Mouse (Mus musculus): Measurements from ENCODE around the gene Pusl1. TPM values are rescaled to one million over a fixed set of nuclear protein-coding genes. Genes with fewer than 3 reads are reported as not detected.

Pusl1 gene
- total RNA-seq (2015) (18.7 and 22.5 TPM in 2 replicates), total RNA-seq (2017) (19.3 and 33.7 TPM in 2 replicates)

- peak; percentile 59 for ATAC-seq (replicated peaks; ENCODE audit: poor library complexity)
Observed at GRCm38 (mm10) chr4:155891551-155892001, at the start of gene Pusl1, which contains the start of gene Acap3. Gene Pusl1 (minus strand): TSS chr4:155891781. Gene Acap3 (plus strand): TSS chr4:155891822.

- ATAC-seq (replicated peaks; ENCODE audit: poor library complexity), result no peak
Observed at GRCm38 (mm10) chr4:155932031-155932430, 40.5 kb upstream of the Pusl1 start.

GRCm38 (mm10) chr4:155908751-155909150 is 17.2 kb upstream of the Pusl1 start:
- ATAC-seq (replicated peaks; ENCODE audit: poor library complexity), result no peak

DNA sequence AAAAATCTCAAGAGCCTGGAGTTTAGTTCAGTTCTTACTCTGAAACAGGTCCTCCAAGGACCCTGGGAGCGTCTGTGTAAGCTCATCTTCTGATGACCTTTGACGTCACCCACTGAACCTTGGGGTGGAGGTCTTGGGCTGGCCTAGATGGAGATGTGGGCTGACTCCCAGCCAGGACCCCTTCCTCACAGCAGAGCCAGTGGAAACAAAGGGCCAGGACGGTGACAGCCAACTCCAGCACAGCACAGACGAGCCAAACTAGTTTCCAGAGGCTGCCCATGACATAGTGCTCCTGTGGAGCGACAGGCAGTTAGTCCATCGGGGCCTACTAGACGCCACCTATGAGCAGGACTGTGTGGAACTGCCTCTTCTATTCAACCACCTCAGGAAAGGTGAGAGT is 16.7 kb upstream of the Pusl1 start:
- no peak for ATAC-seq (replicated peaks; ENCODE audit: poor library complexity)

DNA sequence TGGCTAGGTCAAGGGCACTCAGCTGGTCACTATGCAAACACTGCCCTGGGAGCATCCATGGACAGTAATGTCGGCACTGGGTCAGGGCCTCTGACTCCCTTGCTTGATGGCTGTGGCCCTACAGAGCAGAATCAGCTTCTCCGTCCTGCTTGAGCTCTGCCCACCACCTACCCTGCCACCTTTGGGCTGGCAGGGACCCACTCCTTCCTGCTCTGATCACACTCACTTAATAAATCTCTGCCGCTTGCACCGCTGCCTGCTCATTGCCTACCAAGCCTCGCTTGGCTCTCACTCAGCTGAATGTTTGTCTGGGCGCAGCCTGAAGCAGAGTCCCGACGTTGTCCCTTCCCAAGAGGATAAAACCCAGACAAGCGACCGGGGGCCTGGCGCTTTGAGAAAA is 15.4 kb upstream of the Pusl1 start:
- no peak for ATAC-seq (replicated peaks; ENCODE audit: poor library complexity)

DNA sequence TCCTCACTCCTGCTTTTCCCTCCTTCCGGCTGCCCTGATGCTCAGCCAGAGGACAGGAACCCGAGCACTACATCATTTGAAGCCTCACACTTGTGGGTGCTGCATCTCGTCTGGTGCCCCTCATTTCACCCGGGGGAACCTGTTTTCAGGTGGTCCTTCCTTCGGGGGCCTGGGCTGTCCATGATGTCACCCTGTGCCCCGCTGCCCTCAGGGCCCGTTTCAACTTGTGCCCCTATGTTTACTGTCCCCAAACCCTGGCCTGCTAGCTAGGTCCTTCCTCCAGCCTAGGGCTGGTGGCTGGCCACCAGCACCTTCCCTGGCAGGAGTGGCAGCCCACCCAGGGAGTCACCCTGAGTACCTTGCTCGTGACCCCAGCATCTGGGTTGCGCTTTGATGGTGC is 14.5 kb upstream of the Pusl1 start:
- no peak for ATAC-seq (replicated peaks; ENCODE audit: poor library complexity)

- no peak for ATAC-seq (replicated peaks; ENCODE audit: poor library complexity)
Observed at GRCm38 (mm10) chr4:155905634-155906033, 14.1 kb upstream of the Pusl1 start.

DNA sequence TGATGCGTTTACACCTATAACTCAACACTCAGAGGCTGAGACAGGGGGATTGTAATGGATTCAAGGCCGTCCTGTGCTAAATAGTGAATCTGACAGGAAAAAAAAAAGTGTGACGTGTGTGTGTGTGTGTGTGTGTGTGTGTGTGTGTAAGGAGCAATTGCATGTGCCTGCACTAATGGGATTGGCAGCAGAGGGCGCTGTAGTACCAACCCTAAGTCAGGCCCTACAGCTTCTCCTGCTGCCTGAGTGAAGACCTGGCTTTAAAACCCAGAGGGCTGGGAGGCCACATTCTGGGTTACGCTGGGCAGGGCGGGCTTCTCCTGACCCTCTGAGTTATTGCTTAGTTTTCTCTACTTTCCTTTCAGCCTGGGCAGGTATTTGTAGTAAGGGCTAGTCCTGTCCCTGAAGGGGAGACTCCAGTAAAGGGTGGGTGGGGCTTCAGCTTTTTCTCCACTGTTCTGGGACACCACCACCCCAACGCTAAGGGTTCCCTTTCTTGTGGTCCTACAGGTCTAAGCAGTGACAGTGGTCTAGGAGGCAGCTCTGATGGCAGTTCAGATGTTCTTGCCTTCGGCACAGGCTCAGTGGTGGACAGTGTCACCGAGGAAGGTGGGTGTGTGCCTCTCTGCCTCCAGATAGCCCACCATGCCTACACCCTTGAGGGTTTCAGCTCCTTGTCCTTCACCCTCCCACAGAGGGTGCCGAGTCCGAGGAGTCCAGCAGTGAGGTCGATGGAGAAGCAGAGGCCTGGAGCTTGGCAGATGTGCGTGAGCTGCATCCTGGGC is 12.9 kb upstream of the Pusl1 start:
- peak; percentile 59 for ATAC-seq (replicated peaks; ENCODE audit: poor library complexity)

DNA sequence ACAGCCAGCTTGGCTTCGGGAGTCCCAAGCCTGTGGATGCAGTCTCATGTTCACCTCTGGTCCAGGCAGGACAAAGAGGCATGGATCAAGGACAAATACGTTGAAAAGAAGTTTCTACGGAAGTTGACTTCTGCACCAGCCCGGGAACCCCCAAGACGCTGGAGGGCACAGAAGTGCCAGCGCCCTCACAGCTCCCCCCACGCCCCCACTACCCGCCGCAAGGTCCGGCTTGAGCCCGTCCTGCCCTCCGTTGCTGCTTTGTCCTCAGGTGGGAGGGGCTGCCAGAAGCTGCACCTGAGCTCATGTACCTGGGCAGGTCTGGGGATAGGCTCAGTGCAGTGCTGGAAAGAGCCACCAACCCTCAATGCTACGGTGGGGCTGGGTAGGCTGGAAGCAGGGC is 11.7 kb upstream of the Pusl1 start:
- ATAC-seq (replicated peaks; ENCODE audit: poor library complexity), result no peak

DNA sequence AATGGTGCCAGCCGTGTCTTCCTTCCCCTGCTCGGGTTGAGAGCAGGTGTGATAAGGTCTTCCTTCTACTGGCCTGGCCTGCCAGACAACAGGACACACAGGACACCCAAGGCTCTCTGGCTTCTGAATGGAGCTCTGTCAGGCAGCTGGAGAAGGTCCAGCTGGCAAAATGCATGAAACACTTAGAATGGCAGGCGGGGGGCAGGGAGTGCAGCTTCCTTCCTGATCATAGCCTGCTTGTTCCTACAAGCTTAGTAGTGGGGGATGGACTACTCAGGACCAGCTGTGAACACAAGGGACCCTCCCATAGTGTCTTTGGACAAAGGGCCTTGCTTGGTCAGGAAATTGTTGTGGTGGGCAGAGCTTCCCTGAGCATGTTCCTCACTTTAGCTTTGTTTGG is 9.6 kb upstream of the Pusl1 start:
- ATAC-seq (replicated peaks; ENCODE audit: poor library complexity), result no peak

DNA sequence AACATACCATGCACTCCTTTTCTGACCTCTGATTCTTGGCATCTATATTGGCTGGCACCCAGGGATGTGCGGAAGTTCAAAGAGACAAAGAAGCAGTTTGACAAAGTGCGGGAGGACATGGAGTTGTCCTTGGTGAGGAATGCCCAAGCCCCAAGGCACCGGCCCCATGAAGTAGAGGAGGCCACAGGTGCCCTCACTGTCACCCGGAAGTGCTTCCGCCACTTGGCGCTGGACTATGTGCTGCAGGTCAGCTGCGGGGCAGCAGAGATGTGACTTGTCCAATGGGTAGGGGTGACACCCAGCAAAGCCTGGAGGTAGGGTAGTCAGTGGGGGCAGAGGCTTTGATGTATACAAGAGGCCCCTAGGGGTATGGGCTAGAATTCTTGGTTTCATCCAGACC is 7.8 kb upstream of the Pusl1 start:
- no peak for ATAC-seq (replicated peaks; ENCODE audit: poor library complexity)

DNA sequence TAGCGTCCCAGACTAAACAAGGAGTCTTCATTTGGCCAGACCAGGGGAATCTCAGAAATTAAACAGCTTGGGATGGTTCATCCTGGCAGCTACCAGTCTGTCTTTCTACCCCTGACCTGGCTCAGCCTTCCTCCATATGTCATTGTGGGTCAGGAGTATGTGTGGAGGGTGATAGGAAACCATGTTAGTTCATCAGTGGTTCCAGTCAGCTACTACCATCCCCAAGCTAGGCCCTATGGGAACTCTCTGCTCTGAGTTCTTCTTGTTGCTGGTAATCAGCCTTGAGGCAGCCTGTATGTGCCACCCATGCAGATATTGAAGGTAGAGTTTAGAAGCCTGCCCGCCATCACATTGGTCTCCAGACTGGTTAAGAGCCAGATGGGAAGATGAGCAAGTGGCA is 6.7 kb upstream of the Pusl1 start:
- ATAC-seq (replicated peaks; ENCODE audit: poor library complexity), result no peak

GRCm38 (mm10) chr4:155896461-155896860 is 4.9 kb upstream of the Pusl1 start:
- ATAC-seq (replicated peaks; ENCODE audit: poor library complexity), result no peak

DNA sequence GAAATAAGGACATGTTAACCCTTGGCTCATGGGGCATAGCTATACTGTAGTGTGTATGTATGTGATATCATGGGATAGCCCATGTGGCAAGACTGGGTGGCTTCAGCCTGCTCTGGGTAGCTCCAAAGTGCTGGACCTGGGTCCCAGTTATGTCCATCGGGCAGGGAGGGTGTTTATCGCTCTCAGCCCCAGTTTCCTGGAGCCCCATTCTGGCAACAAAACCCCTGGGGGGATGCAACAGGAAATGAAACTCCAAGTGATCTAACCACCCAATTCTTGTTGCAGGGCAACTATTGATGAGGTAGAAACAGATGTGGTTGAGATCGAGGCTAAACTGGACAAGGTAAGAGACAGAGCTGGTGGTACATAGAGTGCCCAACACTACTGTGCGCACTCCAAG is 4.2 kb upstream of the Pusl1 start:
- no peak for ATAC-seq (replicated peaks; ENCODE audit: poor library complexity)

DNA sequence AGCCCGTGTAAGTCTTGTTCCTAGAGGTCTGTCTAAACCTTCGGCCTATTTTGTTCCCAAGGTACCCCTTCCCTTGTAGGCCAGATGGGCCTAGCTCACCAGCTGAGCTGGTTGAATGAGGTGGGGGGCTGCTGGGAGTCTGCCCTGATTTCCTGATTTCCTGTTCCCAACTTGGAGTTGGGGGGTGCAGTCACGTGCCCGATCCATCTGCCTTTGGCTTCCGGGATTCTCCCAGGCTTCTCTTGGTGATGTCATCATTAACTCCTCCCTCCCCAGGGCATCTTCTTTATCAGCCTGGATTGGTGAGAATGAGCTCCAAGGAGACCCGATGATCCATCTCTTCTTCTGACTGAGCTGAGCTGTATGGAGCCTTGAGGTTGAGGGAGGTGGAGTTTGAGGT is 3.6 kb upstream of the Pusl1 start:
- no peak for ATAC-seq (replicated peaks; ENCODE audit: poor library complexity)

DNA sequence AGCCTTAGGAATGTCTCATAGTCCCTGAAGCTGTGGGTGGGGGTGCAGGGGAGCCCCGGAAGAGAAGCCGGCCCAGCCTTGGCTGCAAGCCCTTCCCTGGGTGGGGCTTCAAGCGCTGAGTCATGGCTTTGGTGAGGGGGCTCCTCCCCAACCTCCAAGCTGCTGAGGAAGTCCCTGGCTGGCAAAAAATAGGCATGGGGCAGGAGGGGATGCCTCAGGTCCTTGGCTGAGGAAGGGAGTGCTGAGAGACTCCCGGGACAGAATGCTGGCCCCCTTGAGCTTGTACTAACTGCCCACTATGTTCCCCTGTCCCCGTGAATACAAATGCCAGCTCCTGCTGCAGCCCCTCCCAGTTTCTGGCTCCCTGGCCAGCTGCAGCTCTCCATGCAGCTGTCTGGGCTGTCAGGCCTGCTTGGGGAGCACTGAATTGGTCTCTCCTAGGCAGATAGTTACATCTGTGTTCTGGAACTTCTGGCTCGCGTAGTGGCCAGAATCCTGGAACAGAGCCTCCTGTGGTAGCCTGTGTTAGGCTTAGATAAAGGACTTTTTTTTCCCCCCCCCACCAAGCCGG is 2.8 kb upstream of the Pusl1 start:
- peak; percentile 46 for ATAC-seq (replicated peaks; ENCODE audit: poor library complexity)

DNA sequence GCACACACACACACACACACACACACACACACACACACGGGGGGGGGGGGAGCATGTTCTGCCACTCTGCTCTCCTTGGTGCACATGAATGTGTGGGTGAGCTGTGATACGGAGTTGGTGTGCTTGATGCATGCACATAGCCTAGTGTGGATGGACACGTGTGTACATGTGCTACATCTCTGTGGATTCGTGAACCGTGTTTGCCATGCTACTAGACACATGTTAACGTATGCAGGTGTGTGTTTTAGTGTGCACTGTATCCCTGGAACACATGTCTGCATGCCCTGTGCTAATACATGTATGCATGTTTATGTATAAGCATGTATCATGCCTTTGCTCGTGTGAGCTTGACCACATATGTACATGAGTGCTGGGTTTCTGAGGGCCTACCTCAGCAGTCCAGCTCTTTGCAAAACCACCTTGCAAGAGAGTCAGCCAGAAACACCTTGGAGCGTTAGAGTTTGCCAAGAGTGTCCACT is 1.7 kb upstream of the Pusl1 start:
- ATAC-seq (replicated peaks; ENCODE audit: poor library complexity), result no peak

GRCm38 (mm10) chr4:155892438-155893211 is 1.0 kb upstream of the Pusl1 start:
- peak; percentile 16 for ATAC-seq (replicated peaks; ENCODE audit: poor library complexity)

DNA sequence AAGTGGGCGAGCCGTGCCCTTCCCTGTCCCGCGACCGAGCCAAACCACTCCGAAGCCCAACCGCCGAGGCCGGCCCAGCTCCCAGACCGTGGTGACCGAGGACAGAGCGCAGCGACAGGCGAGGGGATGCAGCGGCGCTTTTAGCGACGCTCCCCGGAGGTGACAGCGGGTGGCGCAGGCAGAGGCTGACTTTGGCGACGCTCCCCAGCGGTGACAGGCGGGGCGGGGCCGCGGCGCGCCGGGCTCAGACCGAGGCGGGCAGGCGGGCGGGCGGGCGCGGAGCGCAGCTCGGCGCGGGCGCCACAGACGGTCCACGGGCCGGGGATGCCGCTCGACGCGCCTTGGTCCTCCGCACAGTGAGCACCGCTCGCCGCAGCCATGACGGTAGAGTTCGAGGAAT is 436 bp upstream of the Pusl1 start:
- ATAC-seq (replicated peaks; ENCODE audit: poor library complexity), result peak; percentile 59

DNA sequence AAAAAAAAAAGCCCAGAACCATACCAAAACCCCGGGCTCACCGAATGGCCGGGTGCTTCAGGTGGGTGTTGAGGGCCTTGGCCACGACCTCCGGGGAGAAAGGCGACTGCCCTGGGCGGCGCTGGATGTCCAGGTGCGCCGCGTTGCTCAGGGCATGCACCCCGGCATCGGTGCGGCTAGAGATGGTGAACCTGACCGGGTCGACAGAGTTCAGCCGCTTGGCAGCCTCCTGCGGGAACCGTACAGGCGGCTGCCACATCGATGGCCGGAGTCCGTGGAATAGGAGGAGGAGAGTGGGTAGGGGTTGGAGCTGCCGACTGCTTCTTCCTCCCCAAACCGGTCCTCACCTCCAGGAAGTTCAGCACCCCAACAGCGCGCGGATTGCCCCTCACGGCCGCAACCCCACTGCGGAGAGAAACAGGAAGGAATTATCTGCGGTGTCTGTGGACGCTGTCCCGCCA is 540 bp downstream of the Pusl1 start:
- ATAC-seq (replicated peaks; ENCODE audit: poor library complexity), result peak; percentile 7

GRCm38 (mm10) chr4:155889316-155889715 is 2.3 kb downstream of the Pusl1 start:
- no peak for ATAC-seq (replicated peaks; ENCODE audit: poor library complexity)

DNA sequence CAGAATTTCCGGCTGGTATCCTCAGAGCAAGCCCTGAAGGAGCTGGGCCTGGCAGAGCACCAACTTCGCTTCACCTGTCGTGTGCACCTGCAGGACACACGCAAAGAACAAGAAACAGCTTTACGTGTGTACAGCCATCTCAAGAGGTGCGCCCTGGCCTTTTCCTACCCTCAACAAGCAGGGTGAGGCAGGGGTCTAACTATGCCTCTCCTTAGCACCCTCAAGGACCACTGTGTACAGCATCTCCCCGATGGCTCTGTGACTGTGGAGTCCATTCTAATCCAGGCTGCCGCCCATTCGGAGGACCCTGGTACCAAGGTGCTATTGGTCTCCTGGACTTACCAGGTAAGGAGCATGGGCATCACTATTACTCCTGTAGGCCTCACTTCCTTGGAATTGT is 3.4 kb downstream of the Pusl1 start:
- no peak for ATAC-seq (replicated peaks; ENCODE audit: poor library complexity)

All from megakaryocyte progenitor cell, adult 5-6 weeks (primary cell).